Mouse (Mus musculus) midbrain, embryonic 14.5 days (tissue): ENCODE measurements around the gene Pmepa1. TPM values are rescaled to one million over a fixed set of nuclear protein-coding genes. Genes with fewer than 3 reads are reported as not detected.
A peak's percentile ranks its signal among the peaks of the same experiment; 100 is the strongest.

Experiments
- ATAC-seq: fragments of 200-750 bp; cut with Nextera tagmentation; 2 replicates; pipeline ENCODE4 v1.8.0; 2017; ENCODE audit warnings: moderate number of reproducible peaks, moderate library complexity; ENCODE audit not compliant: low FRiP score, low TSS enrichment
- DNase-seq: peaks from one replicate; pipeline ENCODE4 v3.0.0-alpha.2; 2015
- H3K27ac ChIP-seq: fragments of 300-500 bp; sonication (generic); replicated peaks from 2 replicates; pipeline ENCODE4 v1.5.1; 2014; ENCODE audit warnings: mild to moderate bottlenecking, low read depth, low read length, moderate library complexity
- H3K27me3 ChIP-seq: fragments of 300-500 bp; sonication (generic); 2 replicates; pipeline ENCODE4 v1.6.1; 2014; ENCODE audit warnings: low read length, control low read depth, mixed read lengths; ENCODE audit not compliant: control insufficient read depth, insufficient read depth
- H3K36me3 ChIP-seq: fragments of 300-500 bp; sonication (generic); 2 replicates; pipeline ENCODE4 v1.6.1; 2014; ENCODE audit warnings: low read length, control low read depth; ENCODE audit not compliant: control insufficient read depth, insufficient read depth
- H3K4me1 ChIP-seq: fragments of 300-500 bp; sonication (generic); 2 replicates; pipeline ENCODE4 v1.6.1; 2014; ENCODE audit warnings: mild to moderate bottlenecking, antibody characterized with exemption, low read length, control low read depth; ENCODE audit not compliant: control insufficient read depth, insufficient read depth
- H3K4me2 ChIP-seq: fragments of 300-500 bp; sonication (generic); 2 replicates; pipeline ENCODE4 v1.6.1; 2014; ENCODE audit warnings: mild to moderate bottlenecking, low read length, moderate library complexity
- H3K4me3 ChIP-seq: fragments of 300-500 bp; sonication (generic); replicated peaks from 2 replicates; pipeline ENCODE4 v1.5.1; 2014; ENCODE audit warnings: low read depth, low read length
- H3K9ac ChIP-seq: fragments of 300-500 bp; sonication (generic); replicated peaks from 2 replicates; pipeline ENCODE4 v1.6.1; 2014; ENCODE audit warnings: mild to moderate bottlenecking, low read length, moderate library complexity
- H3K9me3 ChIP-seq: fragments of 300-500 bp; sonication (generic); 2 replicates; pipeline ENCODE4 v1.6.1; 2016; ENCODE audit warnings: low read length, control low read depth, mixed read lengths; ENCODE audit not compliant: control insufficient read depth
- WGBS: fragments of 180-500 bp; shearing (Covaris S2); extraction: QIAGEN DNeasy Blood & Tissue Kit; methylation state at CpG from one replicate; pipeline ENCODE4 v1.1.7; 2014; 5-methylcytosine and 5-hydroxymethylcytosine counted together
- polyA plus RNA-seq: library from polyadenylated mRNA; unstranded; fragments of >200 nt; fragmentation: Nextera tagmentation; extraction: Ambion mirVana; gene quantifications from 2 replicates; pipeline ENCODE4 v1.2.1, GENCODE M21; 2014

The Pmepa1 gene
- polyA plus RNA-seq, 1 experiment from 2014 or later = 5.7 TPM

- Histone ChIP-seq H3K9me3 (no peaks in the 10 kb centered on the region), H3K27me3 (no peaks in the 10 kb centered on the region), H3K4me1 (no peaks in the 10 kb centered on the region), H3K27ac (no peak overlapping the region), H3K36me3 (no peaks in the 10 kb centered on the region), H3K4me3 (no peak overlapping the region), H3K4me2 (no peak overlapping the region), H3K9ac (no peak overlapping the region)
- 86% methylated on average over 6 of the region's 6 CpGs for WGBS
- no peak for DNase-seq
- ATAC-seq = no peak
Observed at GRCm38 (mm10) chr2:173284771-173285170, 8.4 kb upstream of the Pmepa1 start.

GRCm38 (mm10) chr2:173282191-173282590 is 5.9 kb upstream of the Pmepa1 start:
- Histone ChIP-seq H3K4me2 (no peak overlapping the region), H3K9ac (no peak overlapping the region), H3K36me3 (no peaks in the 10 kb centered on the region), H3K27me3 (no peaks in the 10 kb centered on the region), H3K4me1 (0 out of 2 replicates have a peak, but pooled peaks cover 1% of the 10 kb centered on the region), H3K27ac (no peak overlapping the region), H3K4me3 (no peak overlapping the region), H3K9me3 (no peaks in the 10 kb centered on the region)
- no peak for DNase-seq
- WGBS = 85% methylated on average over 8 of the region's 8 CpGs
- no peak for ATAC-seq

GRCm38 (mm10) chr2:173281021-173281937 is 4.9 kb upstream of the Pmepa1 start:
- H3K27me3 ChIP-seq = no peaks in the 10 kb centered on the region
- 76% methylated on average over 9 of the region's 9 CpGs for WGBS
- no peak overlapping the region for H3K4me2 ChIP-seq
- H3K36me3 ChIP-seq = no peaks in the 10 kb centered on the region
- no peak for ATAC-seq
- no peak overlapping the region for H3K27ac ChIP-seq
- no peak overlapping the region for H3K9ac ChIP-seq
- H3K9me3 ChIP-seq = no peaks in the 10 kb centered on the region
- no peak overlapping the region for H3K4me3 ChIP-seq
- DNase-seq = no peak
- 0 out of 2 replicates have a peak, but pooled peaks cover 2% of the 10 kb centered on the region for H3K4me1 ChIP-seq

GRCm38 (mm10) chr2:173278846-173279580 is 2.7 kb upstream of the Pmepa1 start:
- no peak overlapping the region for H3K9ac ChIP-seq
- H3K4me3 ChIP-seq = no peak overlapping the region
- DNase-seq (no peak), ATAC-seq (no peak)
- H3K27me3 ChIP-seq = no peaks in the 10 kb centered on the region
- no peak overlapping the region for H3K4me2 ChIP-seq
- H3K27ac ChIP-seq = no peak overlapping the region
- H3K4me1 ChIP-seq = peaks cover 13% of the 10 kb centered on the region
- no peaks in the 10 kb centered on the region for H3K9me3 ChIP-seq
- no peaks in the 10 kb centered on the region for H3K36me3 ChIP-seq
- WGBS = 81% methylated on average over 16 of the region's 16 CpGs

- Histone ChIP-seq H3K9me3 (no peaks in the 10 kb centered on the region), H3K4me2 (peak overlapping the region; percentile 81), H3K9ac (peak overlapping the region; percentile 99), H3K4me3 (peak overlapping the region; percentile 49), H3K27ac (peak overlapping the region; percentile 90; the same call in 1 of the 2 replicates), H3K27me3 (no peaks in the 10 kb centered on the region), H3K36me3 (no peaks in the 10 kb centered on the region), H3K4me1 (peaks cover 31% of the 10 kb centered on the region)
- ATAC-seq (peak; percentile 19), DNase-seq (peak; percentile 62)
- 3% methylated on average over 12 of the region's 12 CpGs for WGBS
Observed at GRCm38 (mm10) chr2:173276859-173277258, 526 bp upstream of the Pmepa1 start.

- Histone ChIP-seq H3K9ac (peak overlapping the region; percentile 99), H3K4me2 (peak overlapping the region; percentile 81), H3K4me1 (peaks cover 42% of the 10 kb centered on the region), H3K27ac (peak overlapping the region; percentile 90), H3K36me3 (no peaks in the 10 kb centered on the region), H3K4me3 (peak overlapping the region; percentile 88), H3K27me3 (no peaks in the 10 kb centered on the region), H3K9me3 (no peaks in the 10 kb centered on the region)
- under 1% methylated on average over 92 of the region's 93 CpGs for WGBS
- peak; percentile 74 for DNase-seq
- ATAC-seq = peak; percentile 31
Observed at GRCm38 (mm10) chr2:173275343-173276201, 761 bp downstream of the Pmepa1 start.

GRCm38 (mm10) chr2:173274428-173275342 is 1.6 kb downstream of the Pmepa1 start:
- peak overlapping the region; percentile 99 for H3K9ac ChIP-seq
- H3K4me2 ChIP-seq = peak overlapping the region; percentile 81
- H3K9me3 ChIP-seq = no peaks in the 10 kb centered on the region
- no peaks in the 10 kb centered on the region for H3K36me3 ChIP-seq
- peak overlapping the region; percentile 88 for H3K4me3 ChIP-seq
- 0 out of 2 replicates have a peak, but pooled peaks have one; percentile 2 for ATAC-seq
- WGBS = 14% methylated on average over 15 of the region's 15 CpGs
- H3K4me1 ChIP-seq = peaks cover 45% of the 10 kb centered on the region
- H3K27me3 ChIP-seq = no peaks in the 10 kb centered on the region
- DNase-seq = no peak
- 0 out of 2 replicates have a peak overlapping the region, but pooled peaks have one; percentile 90 for H3K27ac ChIP-seq
